Mouse (Mus musculus) spleen, embryonic (tissue): ENCODE measurements around the gene Synpo2.

Experiments
- CTCF ChIA-PET: fragments of 350-600 bp; sonication (Branson Sonifier 250); formaldehyde crosslinking; loops from one replicate; lab custom pipeline; 2022; lab: Charles Lee

Gene Synpo2

DNA sequence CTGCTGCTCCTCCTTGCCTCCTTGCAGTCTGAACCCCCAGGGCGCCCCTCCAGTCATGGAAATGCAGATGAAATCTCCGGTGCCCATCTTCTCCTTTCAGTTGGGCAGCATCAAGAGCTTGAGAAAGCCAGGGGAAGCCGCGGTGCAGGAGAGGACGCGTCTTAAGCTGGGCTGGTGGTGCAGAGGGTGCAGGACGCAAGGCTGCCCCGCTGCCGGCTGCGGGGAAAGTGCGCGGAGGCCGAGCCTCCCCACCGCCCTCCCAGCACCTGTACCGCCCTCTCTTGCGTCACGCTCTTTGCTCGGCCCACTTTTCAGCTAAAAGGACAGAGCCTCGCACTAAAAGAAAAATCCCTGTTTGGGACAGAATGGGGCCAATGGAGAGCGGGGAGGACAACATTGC lies at the start of gene Synpo2:
Synpo2 (minus strand) TSS at position 229 of the 400 bp plus-strand sequence.
- CTCF ChIA-PET = interaction anchor here (0.5 kb wide), 2 partner anchors 11 to 67 kb away, joined by 3 to 4 read pairs; no protein-coding TSS in a partner anchor

- CTCF ChIA-PET = no interaction called here
Measured at GRCm38 (mm10) chr3:123285649-123286048, 49.7 kb upstream of the Synpo2 start.

- CTCF ChIA-PET = no interaction called here
Measured at GRCm38 (mm10) chr3:123284284-123284683, 48.3 kb upstream of the Synpo2 start.

- CTCF ChIA-PET = no interaction called here
Measured at GRCm38 (mm10) chr3:123282866-123283615, 47.1 kb upstream of the Synpo2 start.

- CTCF ChIA-PET = no interaction called here
Measured at GRCm38 (mm10) chr3:123267741-123268201, 31.8 kb upstream of the Synpo2 start.

GRCm38 (mm10) chr3:123266753-123267651 lies 31.1 kb upstream of the Synpo2 start, which contains the start of gene Sec24d:
Gene Sec24d, plus strand, starts transcription at chr3:123267455.
- CTCF ChIA-PET = interaction anchor here (0.6 kb wide), 1 partner anchor 98 kb away, joined by 3 read pairs; no protein-coding TSS in a partner anchor

GRCm38 (mm10) chr3:123264706-123265105 lies 28.8 kb upstream of the Synpo2 start:
- CTCF ChIA-PET = no interaction called here

GRCm38 (mm10) chr3:123258709-123259108 lies 22.8 kb upstream of the Synpo2 start:
- CTCF ChIA-PET = interaction anchor here (0.7 kb wide), 1 partner anchor 569 kb away, joined by 5 read pairs; no protein-coding TSS in a partner anchor

- CTCF ChIA-PET = interaction anchor here (0.6 kb wide), 1 partner anchor 75 kb away, joined by 5 read pairs; no protein-coding TSS in a partner anchor
Measured at GRCm38 (mm10) chr3:123256181-123257101, 20.5 kb upstream of the Synpo2 start.

GRCm38 (mm10) chr3:123245646-123246045 lies 9.7 kb upstream of the Synpo2 start:
- CTCF ChIA-PET = no interaction called here

DNA sequence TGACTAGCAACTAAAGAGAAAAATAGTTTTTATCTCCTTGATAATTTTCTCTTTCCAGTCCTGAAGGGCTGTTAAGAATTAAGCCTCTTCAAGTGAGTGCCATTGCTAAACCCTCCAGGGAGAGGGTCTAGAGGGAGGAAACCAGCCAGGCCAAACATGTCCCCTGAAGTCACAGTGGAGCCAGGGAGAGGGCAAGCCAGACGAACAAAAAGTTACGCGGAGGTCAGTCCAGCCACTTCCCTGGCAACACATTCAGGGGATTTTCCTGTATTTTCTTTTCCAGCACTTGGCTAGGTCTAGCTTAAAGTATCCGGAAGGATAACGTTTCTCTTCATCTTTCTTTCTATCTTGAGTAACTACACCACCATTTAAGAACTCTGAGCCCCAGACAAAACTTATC lies 8.4 kb upstream of the Synpo2 start:
- CTCF ChIA-PET = no interaction called here

DNA sequence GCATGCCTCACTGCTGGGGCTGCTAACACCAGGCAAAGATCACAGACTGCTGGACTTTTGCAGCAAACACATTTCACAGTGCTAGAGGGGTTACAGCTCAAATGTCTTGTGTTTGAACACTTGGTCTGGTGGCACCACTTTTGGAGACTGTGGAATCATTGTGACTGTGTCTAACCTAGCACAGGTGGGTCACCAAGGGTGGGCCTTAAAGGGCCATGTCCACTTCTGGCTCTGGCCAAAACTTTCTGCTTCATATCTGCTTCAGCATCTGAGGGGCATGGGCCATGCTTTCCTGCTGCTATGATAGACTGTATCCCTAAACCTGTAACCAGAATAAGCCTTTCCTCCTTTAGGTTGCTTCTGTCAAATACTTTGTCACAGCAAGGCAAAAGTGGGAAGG lies 1.5 kb upstream of the Synpo2 start:
- CTCF ChIA-PET = no interaction called here

DNA sequence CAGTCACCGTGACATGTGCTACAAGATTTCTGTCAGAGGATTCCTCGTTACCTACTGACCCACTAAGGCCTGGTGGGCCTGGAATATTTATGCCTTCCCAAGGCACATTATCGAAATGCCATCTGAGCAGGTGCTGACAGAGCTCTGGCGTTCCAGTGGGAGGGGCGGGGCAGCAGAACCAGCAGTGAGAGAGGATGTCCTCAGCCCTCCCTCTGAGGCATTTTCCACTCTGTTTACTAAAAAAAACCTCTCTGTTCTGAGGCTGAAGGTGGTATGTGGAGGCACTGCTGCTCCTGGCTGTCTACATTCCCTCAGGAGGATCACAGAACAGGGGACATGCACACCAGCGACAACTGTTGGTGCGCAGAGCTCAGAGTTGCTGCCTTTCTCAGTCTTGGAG lies 1.1 kb upstream of the Synpo2 start:
- CTCF ChIA-PET = no interaction called here

DNA sequence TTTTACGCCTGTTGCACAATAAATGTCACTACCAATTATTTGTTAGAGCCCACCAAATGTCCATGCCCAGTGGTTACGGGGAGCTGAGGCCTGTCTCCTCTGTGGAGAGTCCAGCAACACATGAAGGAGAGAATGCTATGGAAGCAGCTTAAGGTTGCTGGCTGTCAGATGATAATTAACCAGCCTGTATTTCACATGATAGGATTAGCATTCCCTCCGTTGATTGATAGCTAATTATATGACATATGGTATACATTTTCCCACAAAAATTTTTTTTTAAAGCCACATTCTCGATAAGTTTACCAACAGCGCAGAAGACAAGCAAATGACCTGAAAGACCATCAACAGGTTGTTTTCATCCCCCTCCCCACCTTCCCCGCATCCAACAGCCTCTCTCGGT lies 454 bp downstream of the Synpo2 start:
- CTCF ChIA-PET = interaction anchor here (0.5 to 1.0 kb wide), 2 partner anchors 11 to 17 kb away, joined by 3 to 4 read pairs; no protein-coding TSS in a partner anchor

DNA sequence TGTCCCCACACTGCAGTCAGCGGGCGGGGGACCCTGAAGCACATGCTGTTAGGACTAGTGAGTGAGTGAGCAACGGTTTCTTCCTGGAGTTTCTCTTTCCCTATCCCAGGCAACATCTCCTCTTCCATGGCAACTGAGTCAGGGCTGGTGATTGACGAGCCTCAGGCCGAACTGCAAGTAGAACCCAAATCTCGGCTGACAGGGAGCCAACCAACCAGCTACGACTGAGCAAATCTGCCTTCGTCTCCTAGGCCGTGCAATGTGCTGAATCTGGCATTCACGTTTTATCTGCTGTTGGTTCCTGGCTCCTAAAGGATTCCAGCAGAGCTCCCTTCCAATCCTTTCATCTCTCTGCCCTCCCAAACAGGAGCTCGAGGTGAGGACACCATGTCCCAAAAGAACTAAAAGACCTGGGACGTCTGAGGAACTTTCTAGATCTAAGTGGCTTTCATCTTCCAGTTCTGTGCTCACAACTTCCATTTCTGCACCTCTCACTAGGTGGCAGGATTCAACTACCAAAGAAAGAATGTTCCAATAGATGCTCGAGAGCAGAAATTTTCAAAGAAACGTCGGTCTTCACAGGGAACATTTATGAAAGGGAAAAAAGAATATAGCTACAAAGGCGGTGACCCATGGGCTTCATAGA lies 1.6 kb downstream of the Synpo2 start:
- CTCF ChIA-PET = interaction anchor here (1.0 kb wide), 1 partner anchor 18 kb away, joined by 3 read pairs; no protein-coding TSS in a partner anchor

DNA sequence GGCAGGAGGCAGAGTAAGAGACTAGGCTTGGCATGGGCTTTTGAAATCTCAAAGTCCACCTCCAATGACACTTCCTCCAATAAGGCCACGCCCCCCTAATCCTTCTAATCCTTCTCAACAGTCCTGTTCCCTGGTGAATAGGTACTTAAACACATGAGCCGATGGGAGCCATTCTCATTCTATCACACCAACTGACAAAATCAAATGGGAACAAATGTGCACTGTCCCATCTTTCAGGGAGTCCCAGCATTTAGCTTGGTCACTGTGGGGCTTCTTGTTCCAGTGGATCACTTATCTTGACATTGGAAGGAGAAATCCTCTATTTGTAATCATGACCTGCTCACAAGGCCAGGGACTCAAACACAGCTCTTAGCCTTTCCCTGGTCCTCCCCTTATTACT lies 4.3 kb downstream of the Synpo2 start:
- CTCF ChIA-PET = no interaction called here

GRCm38 (mm10) chr3:123227276-123227675 lies 8.7 kb downstream of the Synpo2 start:
- CTCF ChIA-PET = no interaction called here

DNA sequence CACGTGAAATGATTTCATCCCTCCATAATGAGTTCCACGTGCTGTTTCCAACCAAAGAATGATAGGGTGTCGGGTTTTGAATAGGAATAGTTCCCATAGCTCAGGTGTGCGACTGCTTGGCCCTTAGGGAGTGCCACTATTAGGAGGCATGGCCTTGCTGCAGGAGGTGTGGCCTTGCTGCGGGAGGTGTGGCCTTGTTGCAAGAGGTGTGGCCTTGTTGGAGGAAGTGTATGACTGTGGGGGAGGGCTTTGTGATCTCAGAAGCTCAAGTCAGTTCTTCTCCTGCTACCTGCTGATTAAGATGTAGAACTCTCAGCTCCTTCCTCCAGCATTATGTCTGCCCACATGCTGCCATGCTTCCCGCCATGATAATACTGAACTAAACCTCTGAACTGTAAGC lies 17.3 kb downstream of the Synpo2 start:
- CTCF ChIA-PET = no interaction called here

DNA sequence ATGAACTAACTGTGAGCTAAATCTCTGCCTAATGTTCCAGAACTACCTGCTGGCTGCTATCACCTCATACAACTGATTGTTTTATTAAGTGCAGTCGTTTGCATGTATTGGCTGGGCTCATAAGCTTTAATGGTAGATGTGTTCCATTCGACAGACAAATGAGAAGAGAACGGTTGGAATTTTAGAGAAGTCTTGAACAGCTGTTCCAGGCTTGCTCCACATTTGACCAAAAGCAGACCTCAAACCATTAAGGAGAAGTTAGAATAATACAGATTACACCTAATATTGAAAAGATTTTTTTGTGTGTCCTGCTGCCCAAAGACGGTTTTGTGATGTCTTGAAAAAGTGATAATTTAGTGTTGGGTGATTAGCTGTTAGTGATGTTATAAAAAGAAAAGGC lies 27.1 kb downstream of the Synpo2 start:
- CTCF ChIA-PET = interaction anchor here (0.8 kb wide), 1 partner anchor 25 kb away, joined by 3 read pairs; no protein-coding TSS in a partner anchor

DNA sequence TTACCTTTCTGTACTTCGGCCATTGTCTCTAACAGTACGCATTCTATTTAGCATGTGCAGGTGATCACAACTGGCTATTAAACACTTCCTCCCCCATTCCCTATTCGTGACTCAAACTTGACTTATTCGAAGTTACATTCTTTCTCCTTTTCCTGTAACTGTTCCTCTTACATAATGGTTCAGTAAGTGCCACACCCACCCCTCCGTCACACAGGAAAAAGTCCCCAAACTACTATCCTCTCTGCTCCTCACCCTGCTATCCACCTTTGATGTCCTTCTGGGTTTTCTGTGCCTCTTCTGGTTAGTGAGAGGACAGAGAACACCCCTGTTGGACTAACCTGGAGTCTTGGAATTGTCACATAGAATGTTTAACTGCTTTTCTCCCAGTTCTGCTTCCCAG lies 28.6 kb downstream of the Synpo2 start:
- CTCF ChIA-PET = no interaction called here
